Comparison of ENCODE assay signal across 11 mouse cellular contexts in the genomic region with DNA sequence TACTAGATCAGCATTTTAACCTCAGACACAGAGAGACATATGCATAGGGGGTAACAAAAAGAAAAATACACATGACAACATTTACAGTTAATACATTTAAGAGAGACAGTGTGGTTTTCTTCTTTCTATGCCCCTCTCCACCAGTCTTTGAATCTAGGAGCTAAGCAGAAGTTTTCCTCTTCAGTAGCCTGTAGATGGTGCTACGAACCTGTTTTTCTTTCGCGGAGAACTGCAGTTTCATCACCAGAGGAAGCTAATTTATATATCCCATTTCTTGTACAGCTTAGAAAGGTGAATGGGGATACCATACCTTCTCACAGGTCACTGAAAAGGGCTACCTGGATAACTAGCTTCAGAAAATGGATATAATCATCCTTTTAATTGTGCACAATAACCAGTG.
DNase-seq lines count a peak whose midpoint lies in the region; ATAC-seq and TF ChIP-seq lines count a peak whose summit lies in the region.
"Had no signal": no experiment of that assay in that cellular context is flagged by ENCODE, and none has a peak within 500 bp of the region (broad histone marks: within the 10 kb centered on the region; RNA-seq: fewer than 3 reads in every experiment).

No protein-coding gene starts in this region.

- no peak overlapping the region for H3K9ac ChIP-seq in kidney, embryonic 14.5 days (ENCODE audit: low read depth, low read length)
- H3K9ac ChIP-seq: embryonic facial prominence, embryonic 12.5 days; heart, embryonic 13.5 days had no signal

- no peak overlapping the region for H3K4me3 ChIP-seq in kidney, adult 2 months (ENCODE audit: insufficient read depth, low read depth, low read length)
- no peak overlapping the region for H3K4me3 ChIP-seq in kidney, embryonic 14.5 days (ENCODE audit: low read length)
- H3K4me3 ChIP-seq: embryonic facial prominence, embryonic 12.5 days; heart, embryonic 13.5 days had no signal

- H3K27ac ChIP-seq in kidney, adult 2 months (ENCODE audit: insufficient read depth, low read depth, low read length): no peak overlapping the region
- H3K27ac ChIP-seq in kidney, embryonic 14.5 days (ENCODE audit: low read depth, low read length): no peak overlapping the region
- H3K27ac ChIP-seq: embryonic facial prominence, embryonic 12.5 days; heart, embryonic 13.5 days had no signal

- ATAC-seq in kidney, embryonic 14.5 days (ENCODE audit: low FRiP score, low TSS enrichment): no peak

- no peaks in the 10 kb centered on the region for H3K9me3 ChIP-seq in kidney, embryonic 14.5 days (ENCODE audit: control insufficient read depth, low read length)
- H3K9me3 ChIP-seq: embryonic facial prominence, embryonic 12.5 days; heart, embryonic 13.5 days had no signal

- no peak for TF ChIP-seq CTCF in kidney, adult 2 months (conservative IDR thresholded peaks at IDR 0.05; ENCODE audit: insufficient read depth, insufficient read length, low read depth, low read length)

- no peaks in the 10 kb centered on the region for H3K27me3 ChIP-seq in kidney, adult 2 months (replicated peaks; ENCODE audit: control insufficient read depth, insufficient read depth, low read length)
- H3K27me3 ChIP-seq in kidney, embryonic 14.5 days (ENCODE audit: control insufficient read depth, insufficient read depth, low read length): no peaks in the 10 kb centered on the region
- H3K27me3 ChIP-seq: embryonic facial prominence, embryonic 12.5 days; heart, embryonic 13.5 days had no signal

- H3K36me3 ChIP-seq in kidney, adult 2 months (ENCODE audit: control insufficient read depth, insufficient read depth, low read length): no peaks in the 10 kb centered on the region
- no peaks in the 10 kb centered on the region for H3K36me3 ChIP-seq in kidney, embryonic 14.5 days (ENCODE audit: control insufficient read depth, insufficient read depth, low read length)
- H3K36me3 ChIP-seq: embryonic facial prominence, embryonic 12.5 days; heart, embryonic 13.5 days had no signal

- H3K4me2 ChIP-seq in kidney, embryonic 14.5 days (replicated peaks; ENCODE audit: low read depth, low read length): no peak overlapping the region
- H3K4me2 ChIP-seq: embryonic facial prominence, embryonic 12.5 days; heart, embryonic 13.5 days had no signal

- no peaks in the 10 kb centered on the region for H3K4me1 ChIP-seq in kidney, adult 2 months (ENCODE audit: control insufficient read depth, insufficient read depth, low read length)
- peaks cover 7% of the 10 kb centered on the region; the same call in 1 of the 2 replicates for H3K4me1 ChIP-seq in kidney, embryonic 14.5 days (ENCODE audit: control insufficient read depth, insufficient read depth, low read length)
- H3K4me1 ChIP-seq: heart, embryonic 13.5 days had no signal

- 58% methylated on average over 3 of the region's 3 CpGs for WGBS in kidney, adult 2 months
- WGBS in kidney, embryonic 14.5 days: 61% methylated on average over 3 of the region's 3 CpGs

- peak; percentile 31 for DNase-seq in embryo, embryonic 10 days (ENCODE audit: low spot score)
- no peak for DNase-seq in embryo, embryonic 9.5 days (ENCODE audit: extremely low spot score)
- peak; percentile 36 for DNase-seq in kidney, adult 2 months
- DNase-seq in right cerebral cortex, adult 18-20 months: peak; percentile 24
- no peak for DNase-seq in right cerebral cortex, postnatal 14 days
- peak; percentile 44 for DNase-seq in telencephalon, adult 2 months (ENCODE audit: low read depth, low spot score)
- no peak for DNase-seq in adrenal gland, adult 18-20 months (ENCODE audit: low spot score in 2 of 2)
- DNase-seq: layer of hippocampus, adult 9-11 months had no signal

- no peak for TF ChIP-seq POLR2A in kidney, adult 2 months (IDR thresholded peaks at IDR 0.05; ENCODE audit: low read depth, low read length)

Comparison
In these comparisons a context has a peak if more than half of its experiments do, and no peak if none do; other contexts are left out.
1. DNase-seq: peak in embryo, embryonic 10 days (single experiment), kidney, adult 2 months (single experiment), right cerebral cortex, adult 18-20 months (single experiment) and telencephalon, adult 2 months (single experiment); none in embryo, embryonic 9.5 days (single experiment), right cerebral cortex, postnatal 14 days (single experiment) and adrenal gland, adult 18-20 months (0 of 2).